Mouse (Mus musculus) adrenal gland, postnatal 36 days (tissue): ENCODE data around the gene Ring1. TPM values are rescaled to one million over a fixed set of nuclear protein-coding genes. Genes with fewer than 3 reads are reported as not detected.

ENCODE experiments used
- DNase-seq, 2 experiments: peaks; one replicate each; pipeline ENCODE4 v3.0.0; 2021; ENCODE audit warnings: mixed read lengths in 1 of 2
- long read RNA-seq, 2 experiments: library from polyadenylated mRNA; stranded (forward); transcript quantifications; one replicate each; pipeline ENCODE4 v2.0.0; 2021; ENCODE audit warnings: borderline sequencing depth in 2 of 2
- total RNA-seq, 2 experiments: library from RNA; stranded (reverse); gene quantifications; 2 replicates each; pipeline ENCODE4 v1.2.3; 2021

Gene Ring1
- 10 to 100 TPM; 43.8 to 48.3 TPM for total RNA-seq
- long read RNA-seq, experiment 1, transcript Ring1-201 (7 exons, 2,034 nt): major isoform, 92 of 162 reads
- long read RNA-seq, experiment 1, partial matches to known transcripts: 20 of 162 reads
- long read RNA-seq, experiment 1, other reads (novel, unspliced or antisense): 49 of 162 reads
- long read RNA-seq, experiment 2, transcript Ring1-201 (7 exons, 2,034 nt): major isoform, 30 of 48 reads
- long read RNA-seq, experiment 2, partial matches to known transcripts: 7 of 48 reads
- long read RNA-seq, experiment 2, other reads (novel, unspliced or antisense): 11 of 48 reads

DNA sequence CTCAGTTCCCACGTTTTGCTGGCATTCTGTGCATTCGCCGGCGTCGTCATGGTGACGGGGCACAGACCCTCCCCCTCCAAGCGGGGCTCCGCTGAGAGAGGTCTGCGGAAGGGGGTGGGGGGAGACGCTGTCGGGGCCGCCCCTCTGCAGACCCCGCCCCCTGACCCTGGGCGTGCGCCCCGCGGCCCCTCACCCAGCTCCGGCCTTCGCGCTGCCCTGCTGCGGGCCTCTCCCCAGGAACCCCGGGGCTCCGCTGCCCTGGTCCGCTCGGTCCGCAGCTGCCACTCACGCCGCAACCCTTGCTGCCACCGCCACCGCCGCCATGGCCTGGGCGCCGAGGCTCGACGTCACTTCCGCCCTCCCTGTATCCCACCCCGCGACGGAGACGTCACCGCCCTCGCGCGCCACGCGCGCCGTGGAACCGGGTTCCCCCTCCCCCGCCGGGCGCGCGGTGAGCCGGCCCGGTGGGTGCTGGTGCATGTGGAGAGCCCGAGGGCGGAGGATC lies at the start of gene Ring1:
Ring1 (minus strand) TSS at position 364 of the 505 bp plus-strand sequence.
- DNase-seq: peak; percentile 89 to 93

- DNase-seq: no peak
Measured at GRCm38 (mm10) chr17:34072091-34072490, 47.6 kb upstream of the Ring1 start.

DNA sequence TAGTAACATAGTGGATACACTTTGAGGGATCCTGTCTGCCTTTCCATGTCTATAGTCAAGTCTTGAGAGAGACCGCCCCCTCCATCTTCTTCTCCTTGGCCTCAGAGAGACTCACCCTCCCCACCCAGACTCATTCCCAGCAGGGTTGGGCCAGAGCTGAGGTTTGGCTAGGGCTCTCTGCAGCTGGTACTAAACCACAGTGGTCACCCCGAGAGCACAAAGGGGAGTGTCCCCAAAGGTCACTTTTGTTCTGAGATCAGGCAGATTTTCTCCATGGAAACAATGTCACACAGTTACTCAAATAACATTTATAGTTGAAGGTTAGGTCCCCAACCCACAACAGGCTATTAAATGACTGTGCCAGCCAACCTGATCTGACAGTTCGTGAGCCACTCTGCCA lies 44.4 kb upstream of the Ring1 start:
- no peak for DNase-seq

DNA sequence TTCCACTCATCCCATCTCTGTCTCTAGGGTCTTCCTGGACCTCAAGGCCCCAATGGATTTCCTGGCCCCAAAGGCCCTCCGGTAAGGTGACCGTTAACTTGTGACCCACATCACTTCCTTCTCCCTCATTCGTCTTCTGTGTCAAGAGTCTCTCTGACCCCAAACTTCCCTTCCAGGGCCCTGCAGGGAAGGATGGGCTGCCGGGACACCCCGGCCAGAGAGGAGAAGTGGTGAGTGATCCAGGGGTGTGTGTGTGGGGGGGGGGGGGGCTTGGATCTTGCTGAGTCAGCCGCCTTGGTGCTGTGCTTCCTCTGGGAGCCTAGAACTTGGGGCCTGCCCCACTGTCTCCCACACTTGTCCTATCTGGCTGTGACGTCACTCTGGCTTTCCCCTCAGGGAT lies 32.7 kb upstream of the Ring1 start:
- no peak for DNase-seq

DNA sequence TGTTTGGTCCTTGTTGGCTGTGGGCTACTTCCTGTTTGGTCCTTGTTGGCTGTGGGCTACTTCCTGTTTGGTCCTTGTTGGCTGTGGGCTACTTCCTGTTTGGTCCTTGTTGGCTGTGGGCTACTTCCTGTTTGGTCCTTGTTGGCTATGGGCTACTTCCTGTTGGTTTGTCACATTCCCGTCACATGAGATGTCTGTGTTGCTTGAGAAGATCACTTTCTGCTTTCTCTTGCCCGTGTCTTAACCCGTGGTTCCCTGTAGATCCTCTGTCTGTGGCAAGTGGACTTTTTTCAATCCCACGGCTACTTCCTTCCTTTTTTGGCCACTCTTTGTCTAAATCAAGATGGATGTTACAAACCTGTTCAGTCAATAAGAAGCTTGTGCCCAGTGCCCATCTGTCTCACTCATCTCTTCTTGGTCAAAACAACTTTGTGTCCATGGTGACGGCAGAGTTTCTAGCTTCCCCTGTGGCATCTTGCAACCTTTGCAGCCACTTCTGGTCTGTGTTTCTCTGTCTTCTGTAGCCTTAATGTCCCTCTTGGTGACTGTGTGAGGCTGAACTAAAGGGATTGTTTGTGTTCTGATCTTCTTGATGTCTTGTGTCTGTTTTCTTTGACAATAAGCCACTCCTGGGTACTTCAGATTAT lies 23.0 kb upstream of the Ring1 start:
- no peak for DNase-seq

- DNase-seq: no peak
Measured at GRCm38 (mm10) chr17:34045941-34046340, 21.5 kb upstream of the Ring1 start.

DNA sequence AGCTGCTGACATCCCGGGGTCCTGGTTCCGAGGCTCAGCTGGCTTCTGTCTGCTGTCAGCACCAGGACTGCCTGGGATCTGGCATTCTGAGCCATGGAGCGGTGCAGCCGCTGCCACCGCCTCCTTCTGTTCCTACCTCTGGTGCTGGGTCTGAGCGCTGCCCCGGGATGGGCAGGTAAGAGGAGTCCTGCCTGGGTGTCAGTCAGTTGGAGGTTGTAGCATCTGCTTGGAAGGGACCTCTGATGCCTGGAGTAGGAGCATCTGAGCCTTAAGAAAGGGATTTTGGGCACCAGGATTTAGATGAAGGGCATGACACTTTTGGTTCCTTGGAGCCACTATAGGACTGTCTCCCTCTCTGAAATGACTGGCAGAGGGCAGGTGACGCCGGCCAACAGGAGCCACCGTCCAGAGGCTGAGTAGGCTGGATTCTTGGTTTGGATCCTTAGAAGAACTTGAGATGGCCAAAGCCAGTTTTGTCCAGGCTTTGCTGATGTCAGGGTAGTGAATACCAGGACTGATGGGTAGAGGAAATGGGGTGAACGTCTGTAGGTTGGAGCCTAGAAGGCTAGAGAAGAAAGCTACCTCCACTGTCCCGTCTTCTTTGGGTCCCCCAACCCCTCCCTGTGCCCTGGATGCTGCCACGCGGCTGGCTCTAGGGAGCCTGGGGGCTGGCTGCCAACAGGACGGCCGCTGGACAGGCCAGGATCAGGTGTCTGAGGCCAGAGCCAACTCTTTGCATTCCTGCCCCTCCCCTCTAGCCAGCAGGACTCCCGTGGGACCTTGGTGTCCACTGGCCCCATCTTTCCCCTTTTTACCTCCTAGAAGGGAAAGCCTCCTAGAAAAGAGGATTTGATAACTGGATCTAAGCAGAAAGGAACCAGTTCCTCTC lies 15.3 kb upstream of the Ring1 start:
- DNase-seq: peak in 1 of 2 experiments; percentile 64

- no peak for DNase-seq
Measured at GRCm38 (mm10) chr17:34038878-34039561, 14.5 kb upstream of the Ring1 start, which contains the start of gene Col11a2. Gene Col11a2 (plus strand): TSS chr17:34039437.

DNA sequence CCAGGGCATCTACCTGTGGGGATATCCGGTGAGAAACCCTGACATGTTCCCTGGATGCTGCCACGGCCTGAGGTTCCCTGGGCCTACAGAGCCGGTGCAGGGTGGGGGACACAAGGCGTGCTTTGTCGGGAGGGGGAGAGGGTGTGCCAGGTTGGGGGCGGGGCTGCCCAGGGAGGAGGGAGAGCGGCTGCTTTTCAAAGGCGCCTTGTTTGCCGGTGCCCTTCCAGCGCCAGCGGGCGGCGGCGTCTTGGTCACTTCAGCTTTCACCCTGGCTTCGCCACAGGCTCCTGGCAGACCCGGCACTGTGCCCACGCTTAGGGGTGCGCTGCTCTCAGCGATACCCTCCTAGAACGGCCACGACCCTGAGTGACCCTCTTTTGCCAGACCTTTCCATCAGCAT lies 14.0 kb upstream of the Ring1 start:
- peak in 1 of 2 experiments; percentile 55 for DNase-seq

GRCm38 (mm10) chr17:34037241-34037640 lies 12.8 kb upstream of the Ring1 start:
- no peak for DNase-seq

DNA sequence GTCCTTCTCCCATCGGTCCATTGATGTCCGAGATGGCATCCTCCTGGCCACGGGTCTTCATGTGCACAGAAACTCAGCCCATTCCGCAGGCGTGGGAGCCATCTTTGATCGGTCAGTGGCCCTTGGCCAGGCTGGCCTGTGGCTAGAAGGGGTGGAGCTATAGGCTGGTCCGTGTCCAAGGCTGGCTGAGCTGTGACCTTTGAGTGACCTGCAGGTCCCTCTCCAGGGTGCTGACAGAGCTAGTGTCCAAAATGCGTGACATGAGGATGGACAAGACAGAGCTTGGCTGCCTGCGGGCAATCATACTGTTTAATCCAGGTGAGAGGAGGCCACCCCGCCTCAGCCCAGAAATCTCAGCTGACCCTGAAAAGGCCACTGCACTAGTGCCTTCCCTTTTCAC lies 12.2 kb upstream of the Ring1 start:
- peak; percentile 41 to 62 for DNase-seq

- DNase-seq: no peak
Measured at GRCm38 (mm10) chr17:34035517-34035916, 11.0 kb upstream of the Ring1 start.

DNA sequence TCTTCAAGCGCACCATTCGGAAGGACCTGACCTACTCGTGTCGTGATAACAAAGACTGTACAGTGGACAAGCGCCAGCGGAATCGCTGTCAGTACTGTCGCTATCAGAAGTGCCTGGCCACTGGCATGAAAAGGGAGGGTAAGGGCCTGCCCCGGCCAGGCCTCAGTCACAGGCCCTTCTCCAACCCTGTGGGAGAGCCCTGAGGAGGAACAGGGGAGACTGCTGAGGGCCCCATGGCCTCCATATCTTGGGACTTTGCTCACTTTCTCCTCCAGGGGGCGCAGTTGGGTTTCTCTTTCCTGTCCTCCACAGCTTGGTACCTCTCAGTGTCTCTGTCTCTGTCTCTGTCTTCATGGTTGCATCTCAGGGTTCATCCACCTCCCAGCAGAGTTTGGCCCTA lies 9.6 kb upstream of the Ring1 start:
- peak; percentile 68 to 81 for DNase-seq

DNA sequence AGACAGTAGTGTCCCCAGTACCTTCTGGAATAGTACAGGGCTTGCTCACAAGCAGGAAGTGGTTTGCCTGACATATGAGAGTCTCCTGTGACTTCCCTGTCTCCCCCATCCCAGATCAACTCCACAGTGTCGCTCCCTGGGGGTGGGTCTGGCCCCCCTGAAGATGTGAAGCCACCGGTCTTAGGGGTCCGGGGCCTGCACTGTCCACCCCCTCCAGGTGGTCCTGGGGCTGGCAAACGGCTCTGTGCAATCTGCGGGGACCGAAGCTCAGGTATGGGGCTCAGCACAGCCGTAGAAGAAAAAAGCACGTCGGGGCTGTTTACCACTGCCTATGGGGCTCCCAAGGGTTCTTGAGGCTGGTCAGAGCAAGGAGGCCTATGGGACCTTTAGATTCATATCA lies 9.0 kb upstream of the Ring1 start:
- no peak for DNase-seq

GRCm38 (mm10) chr17:34032806-34033205 lies 8.3 kb upstream of the Ring1 start:
- DNase-seq: peak in 1 of 2 experiments; percentile 40

DNA sequence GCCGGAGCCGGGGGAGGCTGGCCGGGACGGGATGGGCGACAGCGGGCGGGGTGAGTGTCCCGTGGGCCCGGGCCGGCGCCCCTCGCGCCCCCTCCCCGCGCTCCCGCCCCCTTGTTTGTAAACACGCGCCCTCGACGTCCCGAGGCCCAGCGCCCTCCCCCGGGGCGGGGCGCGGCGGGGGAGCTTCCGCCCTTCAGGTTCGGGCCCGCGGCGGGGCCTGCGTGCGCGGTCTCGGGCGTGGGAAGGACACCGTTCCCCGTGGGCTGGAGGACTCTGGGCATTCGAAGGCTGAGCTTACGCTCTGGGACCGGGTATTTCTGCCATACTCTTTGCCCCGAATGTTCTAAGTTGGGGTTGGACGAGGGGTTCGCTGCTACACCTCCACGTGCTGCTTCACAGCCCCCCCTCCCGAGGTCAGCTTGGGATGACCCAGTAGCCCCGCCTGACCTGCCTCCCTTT lies 7.7 kb upstream of the Ring1 start:
- DNase-seq: peak; percentile 81 to 88

GRCm38 (mm10) chr17:34031465-34032173 lies 7.1 kb upstream of the Ring1 start, which contains the start of the genes Slc39a7 and Rxrb:
Gene Slc39a7 (minus strand): TSS chr17:34031682.
Gene Rxrb (plus strand): TSS chr17:34031812.
- peak; percentile 99 for DNase-seq

DNA sequence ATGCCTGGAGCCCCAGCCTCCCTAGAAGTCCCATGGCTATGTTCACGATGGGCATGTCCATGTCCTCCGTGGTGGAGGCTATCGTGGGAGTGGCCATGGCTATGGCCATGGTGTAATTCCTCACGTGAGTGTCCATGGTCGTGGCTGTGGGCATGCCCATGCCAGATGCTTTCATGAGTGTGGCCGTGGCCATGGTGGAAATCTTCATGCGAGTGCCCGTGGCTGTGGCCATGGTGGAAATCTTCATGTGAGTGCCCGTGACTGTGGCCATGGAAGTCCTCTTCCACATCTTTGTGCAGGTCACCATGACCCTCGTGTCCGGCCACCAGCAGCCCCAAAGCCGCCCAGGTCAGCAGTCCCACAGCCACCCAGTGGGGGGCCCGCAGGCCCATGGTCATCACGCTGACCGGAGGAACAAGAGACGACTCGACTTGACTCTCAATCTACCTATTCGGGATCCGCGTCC lies 6.4 kb upstream of the Ring1 start:
- peak in 1 of 2 experiments; percentile 44 for DNase-seq

DNA sequence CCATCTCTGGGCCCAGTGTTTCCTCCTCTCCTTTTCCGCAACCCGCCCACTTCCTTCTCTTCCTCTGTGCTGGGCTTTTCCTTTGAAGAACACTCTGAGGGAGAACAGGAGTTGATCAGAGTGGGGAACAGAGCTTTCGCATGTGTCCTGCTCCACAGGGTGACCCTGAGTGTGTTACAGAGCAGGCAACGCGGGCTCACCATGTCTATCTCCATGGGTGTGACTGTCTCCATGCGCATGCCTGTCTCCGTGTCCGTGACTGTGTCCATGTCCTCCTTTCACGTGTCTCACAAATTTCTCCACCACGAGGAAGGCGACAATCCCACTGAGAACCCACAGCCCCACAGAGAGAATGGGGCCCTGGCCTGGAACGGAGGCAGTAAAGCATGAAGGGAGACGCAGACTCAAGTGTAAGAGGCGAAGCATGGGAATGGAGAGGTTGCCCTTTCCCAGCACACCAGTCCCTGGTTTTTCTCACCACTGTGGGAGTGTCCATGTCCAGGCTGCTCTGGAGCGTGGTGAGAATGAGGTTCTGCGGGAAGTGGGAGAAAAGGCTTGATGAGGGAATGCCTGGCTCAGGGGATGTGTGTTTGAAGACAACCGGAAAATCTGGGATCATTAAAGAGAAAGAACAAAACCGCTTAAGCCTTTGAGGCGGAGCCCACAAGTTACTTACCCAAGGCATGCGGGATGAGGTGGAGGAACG lies 5.6 kb upstream of the Ring1 start:
- no peak for DNase-seq
